Mouse (Mus musculus) lung, embryonic 16.5 days (tissue): ENCODE results near the gene Aass. TPM values are rescaled to one million over a fixed set of nuclear protein-coding genes. Genes with fewer than 3 reads are reported as not detected.
A peak's percentile ranks its signal among the peaks of the same experiment; 100 is the strongest.

ENCODE experiments used
- ATAC-seq: fragments of 200-750 bp; cut with Nextera tagmentation; 2 replicates; pipeline ENCODE4 v1.8.0; 2017; ENCODE audit warnings: low read depth, mild to moderate bottlenecking, moderate library complexity
- H3K27ac ChIP-seq: fragments of 300-500 bp; sonication (generic); 2 replicates; pipeline ENCODE4 v1.5.1; 2014; ENCODE audit warnings: mild to moderate bottlenecking, control low read depth, low read length
- H3K27me3 ChIP-seq: fragments of 300-500 bp; sonication (generic); 2 replicates; pipeline ENCODE4 v1.6.1; 2014; ENCODE audit warnings: low read depth, low read length, mixed read lengths; ENCODE audit not compliant: control insufficient read depth, insufficient read depth
- H3K36me3 ChIP-seq: fragments of 300-500 bp; sonication (generic); 2 replicates; pipeline ENCODE4 v1.6.1; 2014; ENCODE audit warnings: low read length; ENCODE audit not compliant: control insufficient read depth, insufficient read depth
- H3K4me1 ChIP-seq: fragments of 300-500 bp; sonication (generic); replicated peaks from 2 replicates; pipeline ENCODE4 v1.6.1; 2014; ENCODE audit warnings: low read length, mixed read lengths; ENCODE audit not compliant: control insufficient read depth, insufficient read depth
- H3K4me2 ChIP-seq: fragments of 300-500 bp; sonication (generic); 2 replicates; pipeline ENCODE4 v1.6.1; 2014; ENCODE audit warnings: low read depth, low read length, control low read depth
- H3K4me3 ChIP-seq: fragments of 300-500 bp; sonication (generic); 2 replicates; pipeline ENCODE4 v1.5.1; 2014; ENCODE audit warnings: mild to moderate bottlenecking, low read length, control low read depth
- H3K9ac ChIP-seq: fragments of 300-500 bp; sonication (generic); 2 replicates; pipeline ENCODE4 v1.6.1; 2014; ENCODE audit warnings: low read length, control low read depth
- H3K9me3 ChIP-seq: fragments of 300-500 bp; sonication (generic); 2 replicates; pipeline ENCODE4 v1.6.1; 2016; ENCODE audit warnings: low read length; ENCODE audit not compliant: control insufficient read depth
- WGBS: fragments of 180-500 bp; shearing (Covaris S2); extraction: QIAGEN DNeasy Blood & Tissue Kit; methylation state at CpG from one replicate; pipeline ENCODE4 v1.1.7; 2014; 5-methylcytosine and 5-hydroxymethylcytosine counted together
- polyA plus RNA-seq: library from polyadenylated mRNA; unstranded; fragments of >200 nt; fragmentation: Nextera tagmentation; extraction: Ambion mirVana; gene quantifications from 2 replicates; pipeline ENCODE4 v1.2.1, GENCODE M21; 2015

Aass gene
- polyA plus RNA-seq, 1 experiment from 2014 or later: 4.4 TPM

- no peaks in the 10 kb centered on the region for H3K36me3 ChIP-seq
- H3K27me3 ChIP-seq: no peaks in the 10 kb centered on the region
- H3K9ac ChIP-seq: no peak overlapping the region
- WGBS: 50% methylated on average over 3 of the region's 3 CpGs
- 0 out of 2 replicates have a peak, but pooled peaks have one; percentile 41 for ATAC-seq
- H3K4me2 ChIP-seq: no peak overlapping the region
- H3K4me1 ChIP-seq: 0 out of 2 replicates have a peak, but pooled peaks cover 2% of the 10 kb centered on the region
- no peak overlapping the region for H3K4me3 ChIP-seq
- H3K27ac ChIP-seq: no peak overlapping the region
- H3K9me3 ChIP-seq: no peaks in the 10 kb centered on the region
Measured at GRCm38 (mm10) chr6:23079991-23080680, 52.6 kb downstream of the Aass start.

DNA sequence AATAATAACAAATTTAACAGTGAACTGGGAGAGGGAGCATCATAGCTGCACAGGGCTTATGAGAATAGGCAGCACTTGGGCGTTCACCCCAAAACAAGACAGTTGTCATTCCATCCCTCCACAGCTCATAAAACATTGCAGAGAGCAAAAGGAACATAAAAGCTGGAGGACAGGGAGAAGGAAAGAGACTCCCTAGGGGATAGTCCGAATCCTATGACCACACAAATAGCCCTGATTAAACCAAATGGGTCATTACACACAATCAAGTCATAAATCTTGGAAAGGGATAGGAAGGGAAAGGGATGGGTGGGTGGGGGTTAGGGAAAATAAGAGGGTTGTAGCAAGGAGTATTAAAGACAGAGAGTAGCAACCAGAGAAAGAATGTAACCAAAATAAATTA lies 54.5 kb downstream of the Aass start:
- Histone ChIP-seq H3K4me3 (no peak overlapping the region), H3K9ac (no peak overlapping the region), H3K27me3 (no peaks in the 10 kb centered on the region), H3K27ac (no peak overlapping the region), H3K4me1 (0 out of 2 replicates have a peak, but pooled peaks cover 2% of the 10 kb centered on the region), H3K36me3 (no peaks in the 10 kb centered on the region), H3K9me3 (no peaks in the 10 kb centered on the region), H3K4me2 (no peak overlapping the region)
- ATAC-seq: no peak
- 61% methylated on average over 2 of the region's 2 CpGs for WGBS

- Histone ChIP-seq H3K36me3 (no peaks in the 10 kb centered on the region), H3K4me1 (0 out of 2 replicates have a peak, but pooled peaks cover 2% of the 10 kb centered on the region), H3K9me3 (no peaks in the 10 kb centered on the region), H3K27ac (no peak overlapping the region), H3K9ac (no peak overlapping the region), H3K27me3 (no peaks in the 10 kb centered on the region), H3K4me2 (no peak overlapping the region), H3K4me3 (no peak overlapping the region)
- 56% methylated on average over 2 of the region's 2 CpGs for WGBS
- ATAC-seq: no peak
Measured at GRCm38 (mm10) chr6:23076060-23076459, 56.7 kb downstream of the Aass start.

DNA sequence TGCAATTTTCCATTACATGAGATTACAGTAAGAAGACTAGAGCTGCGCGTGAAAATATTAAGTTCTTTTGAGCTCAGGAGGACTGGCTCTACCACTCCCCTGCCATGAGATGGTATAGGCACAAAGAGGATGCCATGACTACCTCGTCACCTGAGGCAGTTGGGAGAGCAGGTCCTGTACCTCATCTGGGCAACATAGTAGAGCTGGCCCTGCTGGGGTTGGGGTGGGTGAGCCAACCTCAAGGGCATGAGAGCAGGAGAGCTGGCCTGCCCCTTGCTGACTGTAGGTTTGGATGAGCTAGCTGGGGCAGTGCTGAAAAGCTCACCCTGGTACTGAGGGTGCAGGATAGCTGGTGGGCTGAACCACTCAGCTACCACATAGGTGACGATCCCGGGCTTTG lies 77.1 kb downstream of the Aass start:
- Histone ChIP-seq H3K9me3 (no peaks in the 10 kb centered on the region), H3K9ac (no peak overlapping the region), H3K27ac (no peak overlapping the region), H3K4me2 (no peak overlapping the region), H3K27me3 (no peaks in the 10 kb centered on the region), H3K36me3 (no peaks in the 10 kb centered on the region), H3K4me3 (no peak overlapping the region), H3K4me1 (no peaks in the 10 kb centered on the region)
- no peak for ATAC-seq
- WGBS: 89% methylated on average over 5 of the region's 5 CpGs

DNA sequence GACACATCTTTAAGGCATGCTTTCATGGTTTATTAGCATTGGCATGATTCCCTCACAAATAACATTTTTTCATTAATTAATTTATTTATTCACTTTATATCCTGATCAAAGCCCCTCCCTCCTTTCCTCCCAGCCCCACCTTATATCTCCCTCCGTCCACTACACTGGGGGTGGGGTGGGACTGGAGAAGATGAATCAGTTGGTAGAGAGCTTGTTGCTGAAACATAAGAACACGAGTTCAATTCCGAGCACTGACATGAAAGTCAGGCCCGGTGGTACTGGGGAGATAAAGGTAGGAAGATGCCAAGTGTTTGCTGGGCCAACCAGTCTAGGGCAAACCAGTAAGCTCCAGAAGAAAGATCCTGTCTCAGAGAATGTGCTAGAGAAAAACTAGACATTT lies 84.0 kb downstream of the Aass start:
- H3K9me3 ChIP-seq: no peaks in the 10 kb centered on the region
- WGBS: 84% methylated on average over 4 of the region's 4 CpGs
- H3K4me3 ChIP-seq: no peak overlapping the region
- no peaks in the 10 kb centered on the region for H3K36me3 ChIP-seq
- no peak overlapping the region for H3K27ac ChIP-seq
- H3K27me3 ChIP-seq: no peaks in the 10 kb centered on the region
- no peak for ATAC-seq
- no peak overlapping the region for H3K4me2 ChIP-seq
- no peaks in the 10 kb centered on the region for H3K4me1 ChIP-seq
- H3K9ac ChIP-seq: no peak overlapping the region

GRCm38 (mm10) chr6:23028251-23028650 lies 104.5 kb downstream of the Aass start:
- ATAC-seq: 0 out of 2 replicates have a peak, but pooled peaks have one; percentile 36
- no peak overlapping the region for H3K27ac ChIP-seq
- H3K9me3 ChIP-seq: no peaks in the 10 kb centered on the region
- H3K4me3 ChIP-seq: no peak overlapping the region
- no peaks in the 10 kb centered on the region for H3K27me3 ChIP-seq
- WGBS: 44% methylated on average over 1 of the region's 1 CpGs
- no peaks in the 10 kb centered on the region for H3K36me3 ChIP-seq
- no peaks in the 10 kb centered on the region for H3K4me1 ChIP-seq
- H3K9ac ChIP-seq: no peak overlapping the region
- H3K4me2 ChIP-seq: no peak overlapping the region

Other genes with a start within 250 kb of the Aass start
- not detected in 2 replicates for gene Fezf1, start 115.4 kb upstream of the Aass start, polyA plus RNA-seq